15 mouse cellular contexts compared by ENCODE assay signal in the genomic region with DNA sequence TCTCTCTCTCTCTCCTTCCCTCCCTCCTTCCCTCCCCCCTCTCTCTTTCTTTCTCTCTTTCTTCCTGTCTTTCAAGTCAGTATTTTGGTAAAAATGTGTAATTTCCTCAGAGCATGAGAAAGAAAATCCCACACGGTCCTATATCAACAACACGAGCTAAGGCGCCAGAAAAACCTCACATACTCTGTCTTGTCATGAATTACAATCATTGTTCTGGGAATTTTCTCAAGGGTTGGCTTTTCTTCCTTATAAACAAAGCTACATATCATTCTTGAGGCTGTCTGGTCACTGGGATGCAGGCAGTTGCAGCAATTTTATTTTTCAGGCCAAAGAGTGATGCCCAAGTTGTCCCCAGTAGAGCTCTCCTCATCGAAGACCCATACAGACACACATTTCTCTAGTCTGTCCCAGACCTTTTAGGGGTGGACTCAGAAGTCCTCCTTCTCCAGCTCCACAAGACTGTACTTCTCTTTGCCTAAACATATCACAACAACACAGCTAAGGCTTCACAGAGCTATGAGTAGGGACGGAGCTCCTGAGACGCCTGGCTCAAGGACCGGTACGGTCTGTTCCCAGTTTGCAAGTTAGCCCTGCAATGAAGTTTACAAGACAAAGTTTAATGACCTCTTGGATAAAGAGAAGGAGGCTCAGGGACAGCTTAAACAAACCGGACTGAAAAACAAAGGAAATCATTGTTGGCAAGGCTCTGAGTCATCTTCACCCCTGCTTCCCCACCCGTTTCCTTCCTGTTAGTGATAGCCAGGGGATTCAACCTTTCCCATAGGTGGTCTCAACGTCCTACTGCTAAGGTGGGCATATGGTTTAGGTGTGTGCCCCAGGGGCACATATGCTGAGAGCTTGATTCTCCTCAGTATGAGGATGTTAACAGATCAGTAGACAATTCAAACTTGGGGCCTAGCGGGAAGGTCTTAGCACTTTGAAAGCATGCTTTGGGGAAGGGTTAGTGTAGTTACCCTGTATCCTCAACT.
DNase-seq lines count a peak whose midpoint lies in the region.
"Had no signal": no experiment of that assay in that cellular context is flagged by ENCODE, and none has a peak within 500 bp of the region (broad histone marks: within the 10 kb centered on the region; RNA-seq: fewer than 3 reads in every experiment).

No protein-coding gene starts in this region.

- no peaks in the 10 kb centered on the region for H3K27me3 ChIP-seq in heart, embryonic 10.5 days (ENCODE audit: insufficient read depth, poor library complexity, severe bottlenecking)
- H3K27me3 ChIP-seq: forebrain, embryonic 15.5 days; hindbrain, embryonic 12.5 days had no signal

- no peak overlapping the region for H3K4me3 ChIP-seq in heart, embryonic 10.5 days
- H3K4me3 ChIP-seq: forebrain, embryonic 15.5 days; hindbrain, embryonic 12.5 days; layer of hippocampus, adult 2 months; limb, embryonic 10.5 days had no signal

- no peaks in the 10 kb centered on the region for H3K36me3 ChIP-seq in heart, embryonic 10.5 days
- H3K36me3 ChIP-seq: forebrain, embryonic 15.5 days; hindbrain, embryonic 12.5 days; limb, embryonic 10.5 days had no signal

- 69% methylated on average over 12 of the region's 12 CpGs for WGBS in heart, embryonic 10.5 days

- peak; percentile 92 for DNase-seq in heart, adult 11 months
- no peak for DNase-seq in heart, embryonic 10.5 days (ENCODE audit: low spot score)
- peak; percentile 26 for DNase-seq in kidney, postnatal 14 days
- no peak for DNase-seq in kidney, postnatal 25 days
- DNase-seq in Muller cell, postnatal 12 days (ENCODE audit: inconsistent ontology term): peak; percentile 19
- peak; percentile 27 for DNase-seq in skeletal muscle tissue, adult 2 months (ENCODE audit: low read depth, low spot score)
- no peak for DNase-seq in cerebellum, adult 9-11 months
- no peak for DNase-seq in thymus, postnatal 14 days
- DNase-seq: cerebellum, postnatal 25 days; gastrocnemius, postnatal 14 days; right cerebral cortex, postnatal 25 days had no signal

- H3K27ac ChIP-seq in heart, embryonic 10.5 days: no peak overlapping the region
- H3K27ac ChIP-seq: forebrain, embryonic 15.5 days; hindbrain, embryonic 12.5 days; layer of hippocampus, adult 2 months; limb, embryonic 10.5 days had no signal

- H3K9me3 ChIP-seq in heart, embryonic 10.5 days: no peaks in the 10 kb centered on the region
- H3K9me3 ChIP-seq: forebrain, embryonic 15.5 days; hindbrain, embryonic 12.5 days; limb, embryonic 10.5 days had no signal

- H3K4me1 ChIP-seq in heart, embryonic 10.5 days: no peaks in the 10 kb centered on the region
- H3K4me1 ChIP-seq: forebrain, embryonic 15.5 days; hindbrain, embryonic 12.5 days; limb, embryonic 10.5 days had no signal

Comparison
In these comparisons a context has a peak if more than half of its experiments do, and no peak if none do; other contexts are left out.
1. DNase-seq: peak in heart, adult 11 months (single experiment), kidney, postnatal 14 days (single experiment), Muller cell, postnatal 12 days (single experiment) and skeletal muscle tissue, adult 2 months (single experiment); none in heart, embryonic 10.5 days (single experiment), kidney, postnatal 25 days (0 of 2), cerebellum, adult 9-11 months (single experiment) and thymus, postnatal 14 days (single experiment).